Mouse (Mus musculus) right cerebral cortex, postnatal 25 days (tissue): Measurements from ENCODE around the gene Rbm48.
"Not testable (repeated sequence)": the region's sequence is repeated elsewhere in the genome, so short reads cannot be mapped to it uniquely, and the experiment has no call there.

Experiments
- DNase-seq: peaks from one replicate; pipeline ENCODE4 v3.0.0; 2022

Gene Rbm48

GRCm38 (mm10) chr5:3596399-3596766, at the start of gene Rbm48:
Rbm48 (minus strand) TSS chr5:3596585.
- DNase-seq: peak; percentile 84

DNA sequence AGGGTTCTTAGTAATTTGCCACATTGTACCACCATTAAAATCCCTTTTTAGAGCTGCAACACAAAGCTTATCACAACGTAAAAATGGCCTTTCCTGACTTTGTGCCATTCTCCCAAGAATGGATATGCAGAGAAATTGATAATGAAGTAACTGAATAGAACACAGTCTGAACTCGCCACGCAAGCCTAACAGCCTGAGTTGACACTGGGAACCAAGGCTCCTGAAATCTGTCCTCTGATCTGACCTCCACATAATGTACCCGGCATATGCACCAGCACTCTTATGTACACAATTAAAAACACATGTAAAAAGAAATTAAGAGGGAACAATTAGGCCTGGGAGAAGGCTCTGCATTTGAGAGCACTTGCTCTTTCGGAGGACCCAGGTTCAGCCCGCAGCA, 48.9 kb upstream of the Rbm48 start:
- no peak for DNase-seq

GRCm38 (mm10) chr5:3644621-3645020, 48.2 kb upstream of the Rbm48 start:
- DNase-seq: no peak

GRCm38 (mm10) chr5:3635286-3635685, 38.9 kb upstream of the Rbm48 start:
- no peak for DNase-seq

DNA sequence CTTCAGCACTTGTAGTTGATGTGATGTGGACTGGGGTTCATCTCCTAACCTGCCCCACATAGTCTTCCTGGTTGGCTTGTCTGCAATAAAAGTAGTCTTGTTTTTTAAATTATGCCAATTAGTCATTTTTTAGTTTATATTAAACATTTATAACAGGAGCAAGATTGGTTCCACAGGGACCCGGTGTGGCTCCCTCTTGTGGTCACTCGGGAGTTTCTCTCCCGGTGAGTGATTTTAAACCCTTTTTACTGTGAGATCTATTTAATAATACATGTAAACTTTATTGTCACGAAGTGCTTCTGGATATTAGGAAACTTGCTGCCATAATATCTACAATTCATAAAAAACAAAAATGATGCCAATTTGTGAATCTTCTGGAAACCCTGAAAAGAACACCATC, 37.6 kb upstream of the Rbm48 start:
- no peak for DNase-seq

- no peak for DNase-seq
Measured at GRCm38 (mm10) chr5:3633315-3633714, 36.9 kb upstream of the Rbm48 start.

DNA sequence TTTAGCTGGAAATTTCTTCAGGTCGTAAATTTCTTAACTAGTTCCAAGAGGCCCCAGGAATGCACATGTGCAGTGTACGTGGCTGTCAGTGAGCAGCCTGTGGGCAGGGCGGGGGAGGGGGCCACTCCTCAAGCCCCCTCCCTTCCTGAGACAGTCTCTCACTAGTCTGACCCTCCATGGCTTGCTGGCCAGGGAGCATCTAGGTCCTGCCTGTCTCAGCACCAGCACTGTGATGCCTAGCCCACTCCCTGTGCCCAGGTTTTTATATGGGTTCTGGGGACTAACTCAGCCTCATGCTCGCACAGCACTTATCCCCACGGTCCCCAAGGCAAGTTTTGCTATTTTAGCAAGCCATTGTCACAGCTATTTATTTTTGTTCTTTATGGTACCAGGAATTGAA, 35.9 kb upstream of the Rbm48 start:
- no peak for DNase-seq

DNA sequence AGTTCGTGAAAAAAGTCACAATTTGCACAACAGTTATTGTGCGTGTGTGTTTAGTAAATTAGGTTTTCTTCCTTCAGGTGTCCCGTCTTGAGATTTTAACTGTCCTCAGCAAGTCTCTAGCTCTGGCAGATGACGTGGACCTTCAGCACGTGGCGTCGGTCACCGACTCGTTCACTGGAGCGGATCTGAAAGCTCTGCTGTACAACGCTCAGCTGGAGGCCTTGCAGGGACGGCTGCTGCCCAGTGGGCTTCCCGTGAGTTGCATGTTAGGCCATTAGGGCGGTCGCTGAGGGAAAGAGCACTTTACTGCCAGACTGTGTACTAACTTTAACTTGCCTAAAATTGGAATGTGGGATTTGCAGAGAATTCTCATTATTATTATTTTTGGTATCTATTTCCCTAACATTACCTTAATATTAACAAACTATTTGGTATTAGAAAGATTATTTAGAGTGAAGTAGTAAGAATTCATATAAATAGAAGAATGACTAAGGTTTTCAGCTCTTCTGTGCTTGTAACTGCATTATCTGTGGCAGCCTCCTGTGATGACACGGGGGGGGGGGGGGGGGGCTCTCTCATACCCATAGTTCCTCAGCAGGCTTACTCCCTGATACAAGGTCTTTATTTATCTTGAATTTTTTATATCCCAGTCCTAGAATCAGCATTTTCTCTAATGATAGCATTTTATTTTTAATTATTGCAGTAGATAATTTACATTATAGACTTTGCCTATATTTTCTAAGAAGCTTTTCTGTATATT, 35.3 kb upstream of the Rbm48 start:
- no peak for DNase-seq

- no peak for DNase-seq
Measured at GRCm38 (mm10) chr5:3630055-3630454, 33.7 kb upstream of the Rbm48 start.

DNA sequence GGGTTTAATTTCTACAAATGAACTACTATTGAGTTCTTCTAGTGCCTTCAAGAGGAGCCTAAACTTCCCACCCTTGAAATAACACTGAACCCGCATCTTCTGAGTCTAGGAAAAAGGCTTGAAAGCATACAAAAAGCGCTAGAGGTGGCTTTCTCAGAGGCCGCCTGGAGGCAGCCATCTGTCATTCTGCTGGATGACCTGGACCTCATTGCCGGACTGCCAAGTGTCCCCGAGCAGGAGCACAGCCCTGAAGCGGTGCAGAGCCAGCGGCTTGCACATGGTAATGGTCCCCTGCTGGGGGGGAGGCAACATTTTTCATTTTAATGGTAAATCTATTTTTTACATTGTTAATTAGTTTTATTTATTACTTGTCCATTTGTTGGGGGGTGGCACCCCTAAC, 24.1 kb upstream of the Rbm48 start:
- DNase-seq: no peak

DNA sequence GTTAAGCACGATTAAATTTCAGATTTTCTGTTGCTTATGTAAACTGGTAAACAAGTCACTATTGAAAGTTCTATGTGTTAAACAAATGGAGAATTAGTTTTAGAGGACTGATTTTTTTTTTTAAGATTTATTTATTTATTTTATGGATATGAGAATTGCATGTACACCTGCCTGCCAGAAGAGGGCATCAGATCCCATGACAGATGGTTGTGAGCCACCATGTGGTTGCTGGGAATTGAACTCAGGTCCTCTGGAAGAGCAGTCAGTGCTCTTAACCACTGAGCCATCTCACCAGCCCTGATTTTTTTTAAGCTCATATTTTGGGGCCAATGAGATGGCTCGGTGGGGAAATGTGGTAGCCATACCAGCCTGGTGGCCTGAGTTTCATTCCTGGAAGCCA, 15.4 kb upstream of the Rbm48 start:
- not testable (repeated sequence) for DNase-seq

DNA sequence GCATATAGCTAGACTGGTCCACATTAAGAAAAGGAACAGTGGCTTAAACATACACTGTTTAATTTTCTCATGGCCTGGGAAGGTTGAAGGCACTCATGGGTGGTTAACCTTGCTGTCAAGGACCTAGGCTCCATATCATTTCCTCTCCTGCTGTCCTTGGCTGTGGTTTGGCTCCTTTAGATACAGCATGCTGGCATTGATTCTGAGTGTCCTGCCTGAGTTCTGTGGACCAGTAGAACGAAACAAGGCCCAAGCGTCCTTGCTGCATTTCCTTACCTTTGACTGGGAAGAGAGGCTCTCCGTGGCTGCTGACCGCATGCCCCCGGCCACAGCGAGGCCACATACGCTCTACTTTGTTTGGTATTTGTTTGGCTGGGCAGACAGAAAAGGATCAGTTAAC, 12.9 kb upstream of the Rbm48 start:
- no peak for DNase-seq

- DNase-seq: no peak
Measured at GRCm38 (mm10) chr5:3607114-3607513, 10.7 kb upstream of the Rbm48 start.

DNA sequence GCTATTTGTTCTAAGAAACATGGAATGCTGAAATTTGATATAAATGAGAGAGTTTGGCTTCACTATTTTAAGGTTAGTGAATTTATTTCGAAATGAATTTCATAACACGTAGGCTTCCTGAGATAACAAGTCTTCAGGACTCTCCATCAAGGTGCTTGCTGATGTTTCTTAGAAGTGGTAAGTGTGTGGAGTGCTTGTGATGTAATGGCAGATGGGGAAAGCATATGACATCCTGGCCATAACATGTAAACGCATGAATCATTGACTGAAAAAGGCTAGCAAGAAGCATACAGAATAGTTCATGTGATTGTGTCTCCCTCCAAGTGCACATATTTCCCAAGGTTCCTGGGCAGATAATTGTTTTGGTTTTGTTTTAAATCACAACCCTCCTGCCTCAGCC, 4.4 kb upstream of the Rbm48 start:
- DNase-seq: no peak

GRCm38 (mm10) chr5:3600298-3600697, 3.9 kb upstream of the Rbm48 start:
- no peak for DNase-seq

- DNase-seq: no peak
Measured at GRCm38 (mm10) chr5:3598766-3599165, 2.4 kb upstream of the Rbm48 start.

- no peak for DNase-seq
Measured at GRCm38 (mm10) chr5:3597171-3597570, 786 bp upstream of the Rbm48 start.

- DNase-seq: peak; percentile 93
Measured at GRCm38 (mm10) chr5:3595693-3596398, 539 bp downstream of the Rbm48 start, which contains the start of gene Pex1. Pex1 (plus strand) TSS chr5:3596066.

GRCm38 (mm10) chr5:3579066-3579465, 17.3 kb downstream of the Rbm48 start:
- DNase-seq: no peak

DNA sequence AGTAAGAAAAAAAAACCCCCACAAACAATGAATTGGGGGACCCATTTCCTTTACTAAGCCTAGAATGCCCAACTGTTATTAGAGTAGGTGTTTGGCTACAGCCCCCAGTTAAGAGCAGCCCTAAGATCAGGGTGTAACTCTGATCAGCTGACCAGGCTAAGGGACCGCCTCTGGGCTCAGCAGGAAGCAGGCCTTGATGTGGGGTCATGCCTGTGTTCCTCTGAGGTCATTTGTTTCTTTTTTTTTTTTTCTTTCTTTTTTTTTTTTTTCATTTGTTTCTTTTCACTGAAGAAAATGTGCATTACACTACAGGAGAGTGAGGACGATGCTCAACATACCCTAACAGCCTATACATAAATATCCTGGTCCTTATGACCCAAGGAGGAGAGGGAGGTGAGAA, 18.4 kb downstream of the Rbm48 start:
- DNase-seq: no peak

- no peak for DNase-seq
Measured at GRCm38 (mm10) chr5:3574825-3575224, 21.6 kb downstream of the Rbm48 start.

- DNase-seq: no peak
Measured at GRCm38 (mm10) chr5:3571266-3571665, 25.1 kb downstream of the Rbm48 start, which contains the start of gene 1700109H08Rik. 1700109H08Rik (plus strand) TSS chr5:3571566.

DNA sequence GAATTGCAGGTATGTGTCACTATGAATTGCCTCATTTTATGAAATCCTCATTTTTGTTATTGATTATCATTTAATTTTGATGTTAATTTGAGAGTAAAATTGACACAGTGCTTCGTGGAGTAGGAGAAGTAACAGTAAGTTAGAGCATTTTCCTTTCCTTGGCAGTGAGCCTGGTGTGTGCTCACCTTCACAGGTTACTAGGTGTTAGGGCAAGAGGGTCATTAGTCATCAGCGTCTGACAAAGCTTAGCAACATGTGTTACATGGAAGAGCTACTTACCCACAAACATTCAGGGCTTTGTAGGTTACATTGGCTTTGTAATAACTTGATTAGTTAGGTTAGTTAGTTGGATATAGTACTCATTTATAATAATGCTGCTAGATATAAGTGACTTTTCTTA, 42.2 kb downstream of the Rbm48 start:
- no peak for DNase-seq

GRCm38 (mm10) chr5:3551481-3551880, 44.9 kb downstream of the Rbm48 start:
- no peak for DNase-seq

- DNase-seq: no peak
Measured at GRCm38 (mm10) chr5:3546226-3546625, 50.2 kb downstream of the Rbm48 start.
